Mouse (Mus musculus) gastrocnemius, adult 2 months (tissue): Measurements from ENCODE around the gene Gm10358. TPM values are rescaled to one million over a fixed set of nuclear protein-coding genes. Genes with fewer than 3 reads are reported as not detected.
"Not testable (repeated sequence)": the region's sequence is repeated elsewhere in the genome, so short reads cannot be mapped to it uniquely, and the experiment has no call there.

Experiments
- DNase-seq: peaks from one replicate; pipeline ENCODE4 v3.0.0; 2022
- H3K27ac ChIP-seq: fragments of 200-600 bp; 2 replicates; pipeline ENCODE4 v1.8.1; 2022; ENCODE audit warnings: mild to moderate bottlenecking
- H3K4me3 ChIP-seq: fragments of 200-600 bp; 2 replicates; pipeline ENCODE4 v1.8.1; 2022; ENCODE audit warnings: mild to moderate bottlenecking, moderate library complexity
- CTCF ChIP-seq: fragments of 200-600 bp; IDR thresholded peaks from 2 replicates; pipeline ENCODE4 v1.8.1; 2022; ENCODE audit warnings: antibody characterized with exemption, mild to moderate bottlenecking, moderate library complexity
- intact Hi-C: fragments of 180-260 bp; cut with DNase I; formaldehyde crosslinking; loops from one replicate; pipeline ENCODE4 v1.15.1; 2025
- long read RNA-seq, 2 experiments: library from polyadenylated mRNA; stranded (forward); transcript quantifications; one replicate each; pipeline ENCODE4 v2.0.0; 2021
- total RNA-seq, 2 experiments: library from RNA; stranded (reverse); gene quantifications; 2 replicates each; pipeline ENCODE4 v1.2.3; 2021

Gm10358 gene
- total RNA-seq = under 1 TPM; 0.46 to 0.50 TPM
- long read RNA-seq, experiment 1, partial matches to known transcripts = 0 of 4 reads
- long read RNA-seq, experiment 1, other reads (novel, unspliced or antisense) = 0 of 4 reads
- long read RNA-seq, experiment 2, partial matches to known transcripts = 0 of 4 reads
- long read RNA-seq, experiment 2, other reads (novel, unspliced or antisense) = 0 of 4 reads

- intact Hi-C loops = no loop called here
- Histone ChIP-seq H3K27ac (no peak within 1 kb of the TSS), H3K4me3 (no peak within 1 kb of the TSS)
- DNase-seq = no peak
- TF ChIP-seq CTCF = no peak
These were observed at the start of gene Gm10358 for GRCm38 (mm10) chr8:75406489-75406888. TSS of gene Gm10358 (minus strand) at chr8:75406589.

- Histone ChIP-seq H3K27ac (no peak within 1 kb of the TSS), H3K4me3 (no peak within 1 kb of the TSS)
- DNase-seq = no peak
- intact Hi-C loops = no loop called here
- TF ChIP-seq CTCF = no peak
These were observed 42.0 kb upstream of the Gm10358 start, which contains the start of gene Iqcm for GRCm38 (mm10) chr8:75448394-75448793. TSS of gene Iqcm (plus strand) at chr8:75448694.

- H3K4me3 ChIP-seq, DNase-seq, intact Hi-C loops, H3K27ac ChIP-seq: not testable (repeated sequence)
These were observed 9.3 kb upstream of the Gm10358 start for GRCm38 (mm10) chr8:75415696-75416095.

- Histone ChIP-seq H3K27ac (no peak overlapping the region), H3K4me3 (no peak overlapping the region)
- no peak for DNase-seq
- TF ChIP-seq CTCF = no peak
- intact Hi-C loops = no loop called here
These were observed 21.6 kb downstream of the Gm10358 start for GRCm38 (mm10) chr8:75384770-75385290.

- DNase-seq = no peak
- no peak for TF ChIP-seq CTCF
- Histone ChIP-seq H3K27ac (no peak overlapping the region), H3K4me3 (no peak overlapping the region)
- intact Hi-C loops = no loop called here
These were observed 30.8 kb downstream of the Gm10358 start for GRCm38 (mm10) chr8:75375530-75376123.

GRCm38 (mm10) chr8:75372006-75372405, 34.4 kb downstream of the Gm10358 start:
- no peak overlapping the region for H3K4me3 ChIP-seq
- intact Hi-C loops = no loop called here
- TF ChIP-seq CTCF = no peak
- no peak for DNase-seq
- H3K27ac ChIP-seq = no peak overlapping the region

Other genes starting within 250 kb of the Gm10358 start
- gene Rasd2, start 192.6 kb downstream of the Gm10358 start, total RNA-seq = 10 to 100 TPM; 23.7 to 46.3 TPM
- gene Iqcm, start 42.1 kb upstream of the Gm10358 start, total RNA-seq = under 1 TPM in 1 of 2 experiments, not detected in 1; 0.17 TPM